Mouse (Mus musculus) limb, embryonic 12.5 days (tissue): ENCODE data around the gene Gm4559. TPM values are rescaled to one million over a fixed set of nuclear protein-coding genes. Genes with fewer than 3 reads are reported as not detected.
A peak's percentile ranks its signal among the peaks of the same experiment; 100 is the strongest.
"Not testable (repeated sequence)": the region's sequence is repeated elsewhere in the genome, so short reads cannot be mapped to it uniquely, and the experiment has no call there.

Experiments
- ATAC-seq: fragments of 200-750 bp; cut with Nextera tagmentation; 2 replicates; pipeline ENCODE4 v1.8.0; 2017; ENCODE audit warnings: low read depth, moderate TSS enrichment; ENCODE audit not compliant: insufficient number of reproducible peaks, insufficient read depth, low FRiP score, low TSS enrichment
- H3K27ac ChIP-seq: fragments of 300-500 bp; sonication (generic); 2 replicates; pipeline ENCODE4 v1.5.1; 2016; ENCODE audit warnings: mild to moderate bottlenecking, moderate library complexity
- H3K27me3 ChIP-seq: fragments of 300-500 bp; sonication (generic); 2 replicates; pipeline ENCODE4 v1.6.1; 2016; ENCODE audit warnings: mild to moderate bottlenecking, moderate library complexity
- H3K36me3 ChIP-seq: fragments of 300-500 bp; sonication (generic); 2 replicates; pipeline ENCODE4 v1.6.1; 2016; ENCODE audit warnings: mild to moderate bottlenecking, moderate library complexity
- H3K4me1 ChIP-seq: fragments of 300-500 bp; sonication (generic); replicated peaks from 2 replicates; pipeline ENCODE4 v1.6.1; 2016
- H3K4me2 ChIP-seq: fragments of 300-500 bp; sonication (generic); 2 replicates; pipeline ENCODE4 v1.6.1; 2016; ENCODE audit warnings: mild to moderate bottlenecking, moderate library complexity
- H3K4me3 ChIP-seq: fragments of 300-500 bp; sonication (generic); replicated peaks from 2 replicates; pipeline ENCODE4 v1.5.1; 2016; ENCODE audit warnings: mild to moderate bottlenecking
- H3K9ac ChIP-seq: fragments of 300-500 bp; sonication (generic); replicated peaks from 2 replicates; pipeline ENCODE4 v1.6.1; 2016; ENCODE audit warnings: mild to moderate bottlenecking, moderate library complexity
- H3K9me3 ChIP-seq: fragments of 300-500 bp; sonication (generic); 2 replicates; pipeline ENCODE4 v1.6.1; 2016; ENCODE audit warnings: mild to moderate bottlenecking, moderate library complexity
- WGBS: fragments of 180-500 bp; shearing (Covaris S2); methylation state at CpG from one replicate; pipeline ENCODE4 v1.1.7; 2016; 5-methylcytosine and 5-hydroxymethylcytosine counted together
- polyA plus RNA-seq: library from polyadenylated mRNA; unstranded; fragments of >200 nt; fragmentation: Nextera tagmentation; extraction: Ambion mirVana; gene quantifications from 2 replicates; pipeline ENCODE4 v1.2.1, GENCODE M21; 2016

The Gm4559 gene
- polyA plus RNA-seq, 1 experiment from 2014 or later, result not detected

- H3K4me3 ChIP-seq, H3K4me1 ChIP-seq, H3K27me3 ChIP-seq, H3K27ac ChIP-seq, ATAC-seq, H3K4me2 ChIP-seq, H3K36me3 ChIP-seq, H3K9me3 ChIP-seq, H3K9ac ChIP-seq: not testable (repeated sequence)
Observed at GRCm38 (mm10) chr7:142297018-142297417, 22.9 kb upstream of the Gm4559 start, which contains the start of gene Krtap5-1. Gene Krtap5-1, minus strand, starts transcription at chr7:142297118.

GRCm38 (mm10) chr7:142296108-142296507 lies 21.9 kb upstream of the Gm4559 start:
- 26% methylated on average over 4 of the region's 4 CpGs for WGBS
- ATAC-seq, result not testable (repeated sequence)

GRCm38 (mm10) chr7:142295418-142295817 lies 21.3 kb upstream of the Gm4559 start:
- Histone ChIP-seq H3K9ac (no peak overlapping the region), H3K4me2 (no peak overlapping the region), H3K27ac (no peak overlapping the region), H3K4me1 (no peaks in the 10 kb centered on the region), H3K27me3 (peaks cover 3% of the 10 kb centered on the region; the same call in 1 of the 2 replicates), H3K4me3 (no peak overlapping the region), H3K9me3 (no peaks in the 10 kb centered on the region), H3K36me3 (no peaks in the 10 kb centered on the region)
- no peak for ATAC-seq

More at GRCm38 (mm10) chr7:142296108-142296507, 21.9 kb upstream of the Gm4559 start:
- not testable (repeated sequence) for H3K4me2 ChIP-seq, H3K4me3 ChIP-seq, H3K27ac ChIP-seq, H3K9me3 ChIP-seq, H3K36me3 ChIP-seq, H3K9ac ChIP-seq, H3K27me3 ChIP-seq, H3K4me1 ChIP-seq

- H3K27ac ChIP-seq, H3K4me2 ChIP-seq, H3K9ac ChIP-seq, H3K36me3 ChIP-seq, H3K4me1 ChIP-seq, H3K4me3 ChIP-seq, H3K27me3 ChIP-seq, ATAC-seq, H3K9me3 ChIP-seq: not testable (repeated sequence)
- 0% methylated on average over 2 of the region's 2 CpGs for WGBS
Observed at GRCm38 (mm10) chr7:142293851-142294250, 19.7 kb upstream of the Gm4559 start.

DNA sequence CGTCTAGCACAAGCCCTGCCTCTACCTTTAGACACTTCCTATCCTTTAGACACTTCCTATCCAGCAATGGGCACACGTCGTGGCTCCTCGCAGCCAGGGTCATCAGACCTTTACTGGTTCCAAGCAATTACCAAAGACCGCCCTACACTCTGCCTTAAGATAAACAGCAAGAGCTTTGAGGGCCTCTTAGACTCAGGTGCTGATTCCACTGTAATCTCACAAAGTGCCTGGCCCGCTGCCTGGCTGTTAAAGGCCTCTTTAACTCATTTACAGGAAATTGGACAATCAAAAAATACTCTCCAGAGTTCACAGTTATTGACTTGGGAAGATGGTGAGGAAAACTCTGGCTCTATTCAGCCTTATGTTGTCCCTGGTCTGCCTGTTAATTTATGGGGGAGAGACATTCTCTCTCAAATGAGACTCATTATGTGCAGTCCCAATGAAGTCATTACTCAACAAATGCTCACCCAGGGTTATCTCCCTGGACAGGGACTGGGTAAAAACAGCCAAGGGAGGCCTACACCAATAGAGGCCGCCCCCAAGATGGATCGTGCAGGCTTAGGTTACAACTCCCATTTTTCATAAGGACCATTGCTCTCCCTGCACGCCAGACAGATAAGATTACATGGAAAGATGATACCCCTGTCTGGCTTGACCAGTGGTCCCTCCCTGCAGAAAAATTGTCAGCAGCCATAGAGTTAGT lies 11.9 kb upstream of the Gm4559 start:
- H3K27me3 ChIP-seq, result peaks cover 32% of the 10 kb centered on the region
- ATAC-seq, result not testable (repeated sequence)
- 27% methylated on average over 9 of the region's 9 CpGs for WGBS

GRCm38 (mm10) chr7:142285130-142285835 lies 11.1 kb upstream of the Gm4559 start:
- Histone ChIP-seq H3K4me2 (peak overlapping the region; percentile 70), H3K4me3 (peak overlapping the region; percentile 53), H3K4me1 (peaks cover 7% of the 10 kb centered on the region; the same call in 1 of the 2 replicates), H3K9me3 (no peaks in the 10 kb centered on the region), H3K27ac (no peak overlapping the region), H3K9ac (peak overlapping the region; percentile 23; the same call in 1 of the 2 replicates), H3K27me3 (peaks cover 32% of the 10 kb centered on the region), H3K36me3 (no peaks in the 10 kb centered on the region)
- 10% methylated on average over 23 of the region's 23 CpGs for WGBS
- ATAC-seq, result peak; percentile 65; the same call in 1 of the 2 replicates

More for the DNA sequence above, 11.9 kb upstream of the Gm4559 start:
- not testable (repeated sequence) for H3K4me1 ChIP-seq, H3K27ac ChIP-seq, H3K4me3 ChIP-seq, H3K36me3 ChIP-seq, H3K9ac ChIP-seq, H3K4me2 ChIP-seq, H3K9me3 ChIP-seq

DNA sequence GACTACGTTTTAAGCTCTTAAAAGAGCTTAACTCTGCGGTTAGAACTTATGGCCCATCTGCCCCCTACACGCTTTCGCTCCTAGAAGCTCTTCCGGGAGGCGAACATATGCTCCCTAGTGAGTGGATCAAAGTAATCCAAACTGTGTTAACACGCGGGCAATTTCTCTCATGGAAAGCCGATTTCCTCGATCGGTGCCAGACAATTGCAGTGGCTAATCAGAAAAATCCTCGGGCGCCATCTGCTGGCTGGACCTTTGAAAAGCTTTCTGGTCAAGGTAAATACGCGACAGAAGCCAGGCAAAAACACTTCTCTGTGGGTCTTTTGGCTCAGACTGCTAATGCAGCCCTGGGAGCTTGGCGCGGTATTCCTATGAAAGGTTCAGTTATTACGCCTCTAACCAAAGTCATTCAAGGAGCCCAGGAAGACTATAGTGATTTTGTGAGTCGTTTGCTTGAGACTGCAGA lies 10.5 kb upstream of the Gm4559 start:
- Histone ChIP-seq H3K9ac (peak overlapping the region; percentile 68), H3K9me3 (no peaks in the 10 kb centered on the region), H3K4me2 (peak overlapping the region; percentile 70), H3K36me3 (no peaks in the 10 kb centered on the region), H3K27me3 (peaks cover 32% of the 10 kb centered on the region), H3K27ac (peak overlapping the region; percentile 91), H3K4me1 (peaks cover 7% of the 10 kb centered on the region; the same call in 1 of the 2 replicates), H3K4me3 (peak overlapping the region; percentile 53)
- WGBS, result under 1% methylated on average over 19 of the region's 19 CpGs
- peak; percentile 83 for ATAC-seq

DNA sequence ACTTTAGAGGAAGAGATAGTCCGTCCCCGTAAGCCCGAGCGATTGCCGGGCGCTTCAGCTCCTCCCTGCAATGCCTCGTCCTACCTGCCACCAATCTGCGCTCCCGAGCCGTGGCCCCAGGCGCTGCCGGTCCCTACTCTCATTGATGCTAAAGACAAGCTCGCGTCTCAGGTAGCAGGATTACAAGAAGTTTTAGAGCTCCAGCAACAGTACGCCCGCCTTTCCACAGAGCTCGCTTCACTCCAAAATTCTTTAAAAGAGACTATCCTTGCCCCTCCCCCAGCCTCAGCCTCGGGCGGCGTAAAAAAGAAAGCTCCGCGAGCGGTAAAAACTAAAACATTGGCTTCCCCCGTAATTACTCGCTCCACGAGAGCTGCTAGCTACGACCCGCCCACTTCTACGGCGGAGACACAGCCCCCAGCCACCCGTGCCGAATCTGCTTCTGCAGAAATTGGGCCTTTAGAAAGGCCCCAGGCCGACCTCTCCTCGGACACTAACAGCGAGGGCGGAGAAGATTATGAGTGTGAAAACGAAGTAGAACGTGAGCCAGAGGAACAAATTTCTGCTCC lies 9.9 kb upstream of the Gm4559 start:
- H3K36me3 ChIP-seq, result no peaks in the 10 kb centered on the region
- H3K4me1 ChIP-seq, result peaks cover 7% of the 10 kb centered on the region; the same call in 1 of the 2 replicates
- peak; percentile 74 for ATAC-seq
- H3K4me3 ChIP-seq, result peak overlapping the region; percentile 53
- H3K27me3 ChIP-seq, result peaks cover 32% of the 10 kb centered on the region
- no peaks in the 10 kb centered on the region for H3K9me3 ChIP-seq
- peak overlapping the region; percentile 70 for H3K4me2 ChIP-seq
- WGBS, result under 1% methylated on average over 38 of the region's 38 CpGs
- peak overlapping the region; percentile 91 for H3K27ac ChIP-seq
- H3K9ac ChIP-seq, result peak overlapping the region; percentile 68

DNA sequence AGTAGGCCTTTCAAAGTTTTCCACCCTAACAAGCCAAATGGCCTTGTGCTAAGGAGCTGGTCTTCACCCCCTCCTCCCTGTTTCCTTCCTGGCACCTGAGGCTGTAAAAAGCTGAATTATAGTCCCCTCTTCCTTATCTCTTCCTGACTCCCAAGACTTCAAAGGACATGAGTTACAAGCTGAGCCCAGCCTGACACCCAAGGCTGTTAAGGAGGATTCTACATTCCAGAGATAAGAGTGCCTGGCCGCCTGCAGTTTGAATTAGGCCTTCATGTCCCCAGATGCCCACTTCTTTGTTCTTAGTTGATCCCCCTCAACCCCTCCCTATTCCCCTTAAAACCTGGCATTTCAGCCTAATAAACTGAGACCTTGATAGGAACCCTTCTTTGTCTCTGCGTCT lies 8.7 kb upstream of the Gm4559 start:
- 22% methylated on average over 2 of the region's 2 CpGs for WGBS
- not testable (repeated sequence) for H3K36me3 ChIP-seq, H3K27ac ChIP-seq, H3K4me1 ChIP-seq, ATAC-seq, H3K4me3 ChIP-seq, H3K9me3 ChIP-seq, H3K9ac ChIP-seq
- peaks cover 32% of the 10 kb centered on the region for H3K27me3 ChIP-seq
- peak overlapping the region; percentile 70 for H3K4me2 ChIP-seq

DNA sequence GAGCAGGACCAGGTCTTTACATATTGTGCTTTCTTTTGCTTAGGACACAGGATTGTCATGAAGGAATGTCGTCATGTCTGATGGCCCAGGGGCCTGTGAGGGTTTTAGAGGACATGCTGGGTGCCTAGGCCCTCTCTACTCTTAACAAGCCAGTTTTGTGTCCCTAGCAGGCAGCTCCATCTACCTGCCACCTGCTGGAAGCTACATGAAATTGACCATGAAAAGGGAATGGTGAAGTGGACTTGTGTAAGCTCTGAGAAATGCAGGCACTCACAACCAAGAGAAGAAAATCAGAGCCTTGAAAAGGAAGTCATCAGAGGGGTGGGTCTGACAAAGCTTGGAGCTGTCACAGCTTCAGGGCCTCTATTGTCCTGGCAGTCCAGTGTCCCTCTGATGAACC lies 5.1 kb upstream of the Gm4559 start:
- H3K4me2 ChIP-seq, H3K4me1 ChIP-seq, H3K9me3 ChIP-seq, H3K4me3 ChIP-seq, ATAC-seq, H3K27ac ChIP-seq, H3K36me3 ChIP-seq, H3K9ac ChIP-seq: not testable (repeated sequence)
- peaks cover 13% of the 10 kb centered on the region for H3K27me3 ChIP-seq
- 63% methylated on average over 1 of the region's 1 CpGs for WGBS

GRCm38 (mm10) chr7:142278183-142278582 lies 4.0 kb upstream of the Gm4559 start:
- H3K27ac ChIP-seq, ATAC-seq, H3K4me1 ChIP-seq, H3K36me3 ChIP-seq, H3K9me3 ChIP-seq, H3K4me3 ChIP-seq, H3K4me2 ChIP-seq, H3K9ac ChIP-seq: not testable (repeated sequence)
- H3K27me3 ChIP-seq, result peaks cover 12% of the 10 kb centered on the region
- 0% methylated on average over 3 of the region's 3 CpGs for WGBS
